Mouse (Mus musculus) CH12.LX (cell line): ENCODE data around the gene Dlg1. TPM values are rescaled to one million over a fixed set of nuclear protein-coding genes. Genes with fewer than 3 reads are reported as not detected.

Experiments used
- DNase-seq: peaks from one replicate; pipeline ENCODE4 v3.0.0-alpha.2; 2013; ENCODE audit errors: extremely low read depth
- H3K27ac ChIP-seq: 2 replicates; pipeline ENCODE4 v1.5.1; 2012; ENCODE audit warnings: low read depth, mild to moderate bottlenecking, control low read depth, moderate library complexity; ENCODE audit not compliant: insufficient read depth
- H3K27me3 ChIP-seq: replicated peaks from 2 replicates; pipeline ENCODE3; 2012; ENCODE audit warnings: inconsistent platforms
- H3K36me3 ChIP-seq, 2 experiments: replicated peaks in 1 of 2; 2 replicates each; pipeline versions ENCODE3 to v1.6.1; 2012; ENCODE audit warnings: inconsistent platforms in 1 of 2, low read length in 1 of 2, mild to moderate bottlenecking in 1 of 2, mixed read lengths in 1 of 2, moderate library complexity in 1 of 2; ENCODE audit not compliant: control insufficient read depth in 1 of 2, insufficient read depth in 1 of 2
- H3K4me1 ChIP-seq, 2 experiments: 2 replicates each; pipeline ENCODE4 v1.6.1; 2012; ENCODE audit warnings: inconsistent platforms in 1 of 2, moderate library complexity in 1 of 2; ENCODE audit not compliant: insufficient read depth in 2 of 2, control insufficient read depth in 1 of 2
- H3K4me2 ChIP-seq: 2 replicates; pipeline ENCODE4 v1.6.1; 2012; ENCODE audit warnings: low read depth, mild to moderate bottlenecking, control low read depth; ENCODE audit not compliant: poor library complexity, insufficient read depth, severe bottlenecking
- H3K4me3 ChIP-seq, 3 experiments: fragments of 150-350 bp in 1 of 3; sonication (generic) in 1 of 3; replicated peaks in 1 of 3; 2 replicates each; pipeline versions ENCODE3 to v1.5.1; 2011 to 2012; ENCODE audit warnings: low read depth in 2 of 3, low read length in 2 of 3, mild to moderate bottlenecking in 2 of 3, moderate library complexity in 2 of 3, control low read depth in 1 of 3, improper control_type of control experiment in 1 of 3, inconsistent platforms in 1 of 3, mixed read lengths in 1 of 3; ENCODE audit not compliant: poor library complexity in 1 of 3
- H3K79me2 ChIP-seq: replicated peaks from 2 replicates; pipeline ENCODE4 v1.6.1; 2012; ENCODE audit warnings: mild to moderate bottlenecking, moderate library complexity; ENCODE audit not compliant: control insufficient read depth, poor library complexity, insufficient read depth, severe bottlenecking; ENCODE audit errors: extremely low read depth
- H3K9ac ChIP-seq: 2 replicates; pipeline ENCODE4 v1.6.1; 2012; ENCODE audit warnings: low read depth, mild to moderate bottlenecking, control low read depth, moderate library complexity; ENCODE audit not compliant: insufficient read depth
- H3K9me3 ChIP-seq: replicated peaks from 2 replicates; pipeline ENCODE3; 2012; ENCODE audit warnings: low read length, inconsistent platforms, mixed read lengths
- BHLHE40 ChIP-seq: IDR thresholded peaks from 2 replicates; pipeline ENCODE4 v1.6.1; 2011; ENCODE audit warnings: mild to moderate bottlenecking, low read depth, low read length, improper control_type of control experiment
- CHD1 ChIP-seq: IDR thresholded peaks from 2 replicates; pipeline ENCODE4 v1.6.1; 2012; ENCODE audit warnings: low read depth, low read length, improper control_type of control experiment, inconsistent platforms
- CHD2 ChIP-seq: IDR thresholded peaks from 2 replicates; pipeline ENCODE4 v1.6.1; 2011; ENCODE audit warnings: low read length, improper control_type of control experiment
- CTCF ChIP-seq, 2 experiments: IDR thresholded peaks in 1 of 2; conservative IDR thresholded peaks in 1 of 2; 2 replicates each; pipeline ENCODE4 v1.5.1; 2011 to 2012; ENCODE audit warnings: low read depth in 2 of 2, low read length in 2 of 2, improper control_type of control experiment in 1 of 2, inconsistent platforms in 1 of 2, mild to moderate bottlenecking in 1 of 2, moderate library complexity in 1 of 2
- ETS1 ChIP-seq: conservative IDR thresholded peaks from 2 replicates; pipeline ENCODE4 v1.6.1; 2012; ENCODE audit warnings: low read depth, mild to moderate bottlenecking, inconsistent platforms, low read length, improper control_type of control experiment, moderate library complexity
- HCFC1 ChIP-seq: IDR thresholded peaks from 2 replicates; pipeline ENCODE4 v1.6.1; 2012; ENCODE audit warnings: low read depth, mild to moderate bottlenecking, inconsistent platforms, low read length, improper control_type of control experiment
- IRF4 ChIP-seq: IDR thresholded peaks from 2 replicates; pipeline ENCODE4 v1.6.1; 2014; ENCODE audit warnings: low read depth, mild to moderate bottlenecking, inconsistent platforms, low read length, improper control_type of control experiment
- JUN ChIP-seq: IDR thresholded peaks from 2 replicates; pipeline ENCODE4 v1.6.1; 2011; ENCODE audit warnings: low read depth, mild to moderate bottlenecking, low read length, improper control_type of control experiment, moderate library complexity; ENCODE audit not compliant: insufficient read depth
- MAZ ChIP-seq: IDR thresholded peaks from 2 replicates; pipeline ENCODE4 v1.6.1; 2012; ENCODE audit warnings: low read depth, mild to moderate bottlenecking, inconsistent platforms, low read length, improper control_type of control experiment, moderate library complexity
- MXI1 ChIP-seq: IDR thresholded peaks from 2 replicates; pipeline ENCODE4 v1.6.1; 2011; ENCODE audit warnings: mild to moderate bottlenecking, low read depth, low read length, improper control_type of control experiment
- NELFE ChIP-seq: IDR thresholded peaks from 2 replicates; pipeline ENCODE4 v1.6.1; 2011; ENCODE audit warnings: low read depth, low read length, improper control_type of control experiment
- PAX5 ChIP-seq: IDR thresholded peaks from 2 replicates; pipeline ENCODE4 v1.6.1; 2012; ENCODE audit warnings: low read length, inconsistent platforms, mixed read lengths
- POLR2A ChIP-seq: IDR thresholded peaks from 2 replicates; pipeline ENCODE4 v1.6.1; 2011; ENCODE audit warnings: low read depth, mild to moderate bottlenecking, improper control_type of control experiment, low read length
- POLR2AphosphoS2 ChIP-seq: IDR thresholded peaks from 2 replicates; pipeline ENCODE4 v1.6.1; 2011; ENCODE audit warnings: low read depth, low read length, improper control_type of control experiment
- RAD21 ChIP-seq: IDR thresholded peaks from 2 replicates; pipeline ENCODE4 v1.6.1; 2011; ENCODE audit warnings: low read depth, mild to moderate bottlenecking, low read length, improper control_type of control experiment, moderate library complexity
- RCOR1 ChIP-seq: conservative IDR thresholded peaks from 2 replicates; pipeline ENCODE4 v1.6.1; 2012; ENCODE audit warnings: low read depth, mild to moderate bottlenecking, inconsistent platforms, low read length, improper control_type of control experiment
- SIN3A ChIP-seq: IDR thresholded peaks from 2 replicates; pipeline ENCODE4 v1.6.1; 2012; ENCODE audit warnings: low read length, improper control_type of control experiment, inconsistent platforms
- UBTF ChIP-seq: IDR thresholded peaks from 2 replicates; pipeline ENCODE4 v1.6.1; 2012; ENCODE audit warnings: low read depth, mild to moderate bottlenecking, inconsistent platforms, low read length, improper control_type of control experiment, moderate library complexity
- USF1 ChIP-seq: IDR thresholded peaks from 2 replicates; pipeline ENCODE4 v1.6.1; 2014; ENCODE audit warnings: low read depth, mild to moderate bottlenecking, inconsistent platforms, low read length, improper control_type of control experiment
- USF2 ChIP-seq: conservative IDR thresholded peaks from 2 replicates; pipeline ENCODE4 v1.6.1; 2011; ENCODE audit warnings: low read depth, low read length, improper control_type of control experiment
- ZKSCAN1 ChIP-seq: IDR thresholded peaks from 2 replicates; pipeline ENCODE4 v1.6.1; 2012; ENCODE audit warnings: low read depth, inconsistent platforms, low read length, improper control_type of control experiment, borderline replicate concordance
- ZNF384 ChIP-seq: IDR thresholded peaks from 2 replicates; pipeline ENCODE4 v1.6.1; 2012; ENCODE audit warnings: low read depth, low read length, improper control_type of control experiment, inconsistent platforms
- dilution Hi-C: fragments of 300-500 bp; cut with MboI; formaldehyde crosslinking; loops from 2 replicates; pipeline ENCODE4 v1.14.3; 2020; ENCODE audit warnings: low sequenced_read_pairs; ENCODE audit not compliant: extremely low pct_unique_long_range_greater_than_20kb, extremely low pct_ligation_motif_present
- in situ Hi-C: fragments of 300-500 bp; cut with MboI; formaldehyde crosslinking; loops from 3 replicates; pipeline ENCODE4 v1.14.3; 2019; ENCODE audit warnings: low sequenced_read_pairs, low pct_ligation_motif_present, low pct_unique_long_range_greater_than_20kb, mixed read lengths
- polyA plus RNA-seq: library from polyadenylated mRNA; unstranded; fragments of >175 nt; gene quantifications from 2 replicates; pipeline ENCODE4 v1.2.1, GENCODE M21; 2012; ENCODE audit warnings: low read depth; ENCODE audit not compliant: insufficient read length
- total RNA-seq, 2 experiments: library from RNA; depleted of rRNA; stranded (reverse); fragments of 300-350 nt in 1 of 2; fragments of >200 nt in 1 of 2; gene quantifications; 2 replicates each; pipeline ENCODE4 v1.2.3; 2012 to 2014

Dlg1 gene
- total and polyA plus RNA-seq, 3 experiments = 29.0 to 47.9 (median 37.4) TPM

DNA sequence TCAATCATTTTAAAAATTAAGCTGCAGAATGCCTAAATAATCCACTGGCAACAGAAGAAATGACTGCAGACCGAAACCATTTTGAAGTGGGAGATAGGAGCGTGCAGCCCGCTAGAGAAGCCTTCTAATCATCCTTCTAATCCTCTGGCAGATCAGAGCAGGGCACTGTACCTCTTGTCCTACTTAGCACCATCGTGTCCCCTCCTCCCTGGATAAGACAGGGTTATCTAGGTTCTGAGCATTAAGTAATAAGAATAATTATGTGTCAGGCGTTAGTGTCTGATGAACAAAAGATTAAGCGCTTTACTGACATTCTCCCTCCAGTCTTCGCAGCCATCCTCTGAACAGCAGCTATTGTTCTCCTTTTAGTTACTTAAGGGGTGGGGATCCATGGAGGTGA, 16.0 kb upstream of the Dlg1 start:
- H3K79me2 ChIP-seq = no peaks in the 10 kb centered on the region
- H3K9me3 ChIP-seq = no peaks in the 10 kb centered on the region
- no peaks in the 10 kb centered on the region for H3K27me3 ChIP-seq
- no peak for DNase-seq
- dilution Hi-C loops (no loop called here), in situ Hi-C loops (no loop called here)
- no peak overlapping the region for H3K9ac ChIP-seq
- no peaks in the 10 kb centered on the region for H3K36me3 ChIP-seq
- no peak overlapping the region for H3K4me2 ChIP-seq
- TF ChIP-seq MXI1 (no peak), POLR2A (no peak), RCOR1 (no peak), POLR2AphosphoS2 (no peak), UBTF (no peak), ZKSCAN1 (no peak), CTCF (conservative IDR thresholded peaks at IDR 0.05 in 1 of 2, IDR thresholded peaks at IDR 0.05 in 1 of 2; ENCODE audit: low read depth in 2 of 2, low read length in 2 of 2) (no peak)
- H3K4me1 ChIP-seq = peaks cover under 1 to 8% of the 10 kb centered on the region in 2 experiments; a peak in 2 of 4 replicates
- H3K27ac ChIP-seq = no peak overlapping the region
- no peak overlapping the region for H3K4me3 ChIP-seq

DNA sequence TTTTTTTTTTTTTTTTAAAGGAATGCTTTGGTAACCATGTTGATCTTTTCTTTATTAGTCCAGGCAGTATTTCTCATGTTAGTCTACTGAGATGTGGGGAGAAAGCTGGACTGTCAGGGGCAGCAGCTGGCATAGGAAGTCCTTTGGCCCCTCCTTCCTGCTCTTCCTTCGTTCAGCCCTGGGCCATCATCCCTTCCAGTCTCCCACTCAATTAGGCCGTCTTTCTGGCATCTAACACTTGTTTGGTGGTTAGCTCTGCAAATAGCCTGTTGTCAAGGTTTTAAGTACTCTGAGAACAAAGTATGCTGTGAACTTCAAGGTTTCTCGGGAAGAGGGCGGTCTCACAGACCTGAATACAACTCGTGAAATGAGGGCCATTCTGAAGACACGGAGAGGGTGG, 12.5 kb upstream of the Dlg1 start:
- Histone ChIP-seq H3K27ac (no peak overlapping the region), H3K4me3 (no peak overlapping the region), H3K36me3 (no peaks in the 10 kb centered on the region), H3K4me2 (no peak overlapping the region), H3K9me3 (no peaks in the 10 kb centered on the region), H3K4me1 (no peaks in the 10 kb centered on the region), H3K9ac (no peak overlapping the region), H3K79me2 (no peaks in the 10 kb centered on the region), H3K27me3 (no peaks in the 10 kb centered on the region)
- dilution Hi-C loops = no loop called here
- no peak for DNase-seq
- in situ Hi-C loops = no loop called here
- TF ChIP-seq UBTF = no peak
- no peak for TF ChIP-seq RCOR1
- TF ChIP-seq ETS1 = no peak
- TF ChIP-seq RAD21 = no peak
- no peak for TF ChIP-seq JUN
- no peak for TF ChIP-seq POLR2A
- no peak for TF ChIP-seq CHD2
- TF ChIP-seq USF2 = no peak
- no peak for TF ChIP-seq PAX5
- no peak for TF ChIP-seq ZKSCAN1
- TF ChIP-seq CHD1 = no peak
- TF ChIP-seq ZNF384 = no peak
- TF ChIP-seq BHLHE40 = no peak
- no peak for TF ChIP-seq IRF4
- no peak for TF ChIP-seq MAZ
- TF ChIP-seq SIN3A = no peak
- TF ChIP-seq USF1 = no peak
- no peak for TF ChIP-seq NELFE
- TF ChIP-seq MXI1 = no peak
- TF ChIP-seq HCFC1 = no peak
